Mouse (Mus musculus): Measurements from ENCODE around the gene Tnfaip2. TPM values are rescaled to one million over a fixed set of nuclear protein-coding genes. Genes with fewer than 3 reads are reported as not detected.

Tnfaip2 gene
- polyA plus RNA-seq, 1 experiment from 2014 or later, result 46.7 TPM

GRCm38 (mm10) chr12:111455311-111455846, 13.1 kb downstream of the Tnfaip2 start:
- Histone ChIP-seq H3K27me3 (ENCODE audit: insufficient read depth, low read length) (no peaks in the 10 kb centered on the region), H3K36me3 (ENCODE audit: insufficient read depth, low read length) (peaks cover 12% of the 10 kb centered on the region), H3K9me3 (replicated peaks; ENCODE audit: low read length) (no peaks in the 10 kb centered on the region), H3K4me1 (replicated peaks; ENCODE audit: insufficient read depth, low read length) (peaks cover 37% of the 10 kb centered on the region), H3K4me3 (replicated peaks; ENCODE audit: low read depth, low read length) (no peak overlapping the region), H3K27ac (0 out of 2 replicates have a peak overlapping the region, but pooled peaks have one; percentile 10), H3K4me2 (ENCODE audit: low read length) (no peak overlapping the region), H3K9ac (ENCODE audit: low read depth, low read length) (no peak overlapping the region)
- ATAC-seq (replicated peaks; ENCODE audit: low FRiP score, low read depth) (no peak), DNase-seq (ENCODE audit: low spot score) (no peak)
- TF ChIP-seq CTCF (IDR thresholded peaks at IDR 0.05; ENCODE audit: low read depth), result no peak
- 59% methylated on average over 12 of the region's 12 CpGs for WGBS

GRCm38 (mm10) chr12:111455860-111456259, 13.6 kb downstream of the Tnfaip2 start:
- Histone ChIP-seq H3K4me1 (replicated peaks; ENCODE audit: insufficient read depth, low read length) (peaks cover 33% of the 10 kb centered on the region), H3K9ac (ENCODE audit: low read depth, low read length) (no peak overlapping the region), H3K4me2 (ENCODE audit: low read length) (no peak overlapping the region), H3K27ac (0 out of 2 replicates have a peak overlapping the region, but pooled peaks have one; percentile 10), H3K27me3 (ENCODE audit: insufficient read depth, low read length) (no peaks in the 10 kb centered on the region), H3K9me3 (replicated peaks; ENCODE audit: low read length) (no peaks in the 10 kb centered on the region), H3K4me3 (replicated peaks; ENCODE audit: low read depth, low read length) (no peak overlapping the region), H3K36me3 (ENCODE audit: insufficient read depth, low read length) (peaks cover 12% of the 10 kb centered on the region)
- DNase-seq (ENCODE audit: low spot score), result no peak
- ATAC-seq (replicated peaks; ENCODE audit: low FRiP score, low read depth), result no peak
- WGBS, result 58% methylated on average over 8 of the region's 8 CpGs
- no peak for TF ChIP-seq CTCF (IDR thresholded peaks at IDR 0.05; ENCODE audit: low read depth)

GRCm38 (mm10) chr12:111457742-111458141, 15.5 kb downstream of the Tnfaip2 start:
- ATAC-seq (replicated peaks; ENCODE audit: low FRiP score, low read depth) (no peak), DNase-seq (ENCODE audit: low spot score) (no peak)
- TF ChIP-seq CTCF (IDR thresholded peaks at IDR 0.05; ENCODE audit: low read depth), result no peak
- Histone ChIP-seq H3K9ac (ENCODE audit: low read depth, low read length) (no peak overlapping the region), H3K9me3 (replicated peaks; ENCODE audit: low read length) (no peaks in the 10 kb centered on the region), H3K36me3 (ENCODE audit: insufficient read depth, low read length) (peaks cover 5% of the 10 kb centered on the region; the same call in 1 of the 2 replicates), H3K4me1 (replicated peaks; ENCODE audit: insufficient read depth, low read length) (peaks cover 27% of the 10 kb centered on the region), H3K27ac (no peak overlapping the region), H3K4me3 (replicated peaks; ENCODE audit: low read depth, low read length) (no peak overlapping the region), H3K27me3 (ENCODE audit: insufficient read depth, low read length) (no peaks in the 10 kb centered on the region), H3K4me2 (ENCODE audit: low read length) (no peak overlapping the region)
- 59% methylated on average over 1 of the region's 1 CpGs for WGBS

- Histone ChIP-seq H3K4me2 (ENCODE audit: low read length) (no peak overlapping the region), H3K9me3 (replicated peaks; ENCODE audit: low read length) (no peaks in the 10 kb centered on the region), H3K27me3 (ENCODE audit: insufficient read depth, low read length) (no peaks in the 10 kb centered on the region), H3K36me3 (ENCODE audit: insufficient read depth, low read length) (no peaks in the 10 kb centered on the region), H3K4me3 (replicated peaks; ENCODE audit: low read depth, low read length) (no peak overlapping the region), H3K27ac (no peak overlapping the region), H3K4me1 (replicated peaks; ENCODE audit: insufficient read depth, low read length) (peaks cover 6% of the 10 kb centered on the region; the same call in 1 of the 2 replicates), H3K9ac (ENCODE audit: low read depth, low read length) (no peak overlapping the region)
- TF ChIP-seq CTCF (IDR thresholded peaks at IDR 0.05; ENCODE audit: low read depth), result no peak
- ATAC-seq (replicated peaks; ENCODE audit: low FRiP score, low read depth) (no peak), DNase-seq (ENCODE audit: low spot score) (no peak)
- 85% methylated on average over 7 of the region's 7 CpGs for WGBS
Measured at GRCm38 (mm10) chr12:111463570-111463969, 21.3 kb downstream of the Tnfaip2 start.

- TF ChIP-seq CTCF (IDR thresholded peaks at IDR 0.05; ENCODE audit: low read depth), result no peak
- Histone ChIP-seq H3K4me1 (replicated peaks; ENCODE audit: insufficient read depth, low read length) (peaks cover 3% of the 10 kb centered on the region; the same call in 1 of the 2 replicates), H3K4me3 (replicated peaks; ENCODE audit: low read depth, low read length) (no peak overlapping the region), H3K4me2 (ENCODE audit: low read length) (no peak overlapping the region), H3K9me3 (replicated peaks; ENCODE audit: low read length) (no peaks in the 10 kb centered on the region), H3K36me3 (ENCODE audit: insufficient read depth, low read length) (no peaks in the 10 kb centered on the region), H3K9ac (ENCODE audit: low read depth, low read length) (no peak overlapping the region), H3K27me3 (ENCODE audit: insufficient read depth, low read length) (no peaks in the 10 kb centered on the region), H3K27ac (no peak overlapping the region)
- 93% methylated on average over 3 of the region's 3 CpGs for WGBS
- DNase-seq (ENCODE audit: low spot score) (no peak), ATAC-seq (replicated peaks; ENCODE audit: low FRiP score, low read depth) (no peak)
Measured at GRCm38 (mm10) chr12:111466369-111466768, 24.1 kb downstream of the Tnfaip2 start.

- Histone ChIP-seq H3K36me3 (ENCODE audit: insufficient read depth, low read length) (no peaks in the 10 kb centered on the region), H3K9ac (ENCODE audit: low read depth, low read length) (no peak overlapping the region), H3K4me1 (replicated peaks; ENCODE audit: insufficient read depth, low read length) (0 out of 2 replicates have a peak, but pooled peaks cover 3% of the 10 kb centered on the region), H3K4me2 (ENCODE audit: low read length) (no peak overlapping the region), H3K9me3 (replicated peaks; ENCODE audit: low read length) (no peaks in the 10 kb centered on the region), H3K27ac (no peak overlapping the region), H3K27me3 (ENCODE audit: insufficient read depth, low read length) (no peaks in the 10 kb centered on the region), H3K4me3 (replicated peaks; ENCODE audit: low read depth, low read length) (no peak overlapping the region)
- DNase-seq (ENCODE audit: low spot score) (no peak), ATAC-seq (replicated peaks; ENCODE audit: low FRiP score, low read depth) (no peak)
- 0 out of 2 replicates have a peak, but pooled peaks have one; percentile 2 for TF ChIP-seq CTCF (IDR thresholded peaks at IDR 0.05; ENCODE audit: low read depth)
- WGBS, result 74% methylated on average over 7 of the region's 7 CpGs
Measured at GRCm38 (mm10) chr12:111468206-111468605, 25.9 kb downstream of the Tnfaip2 start.
